Mouse (Mus musculus) heart, embryonic 11.5 days (tissue): ENCODE results near the gene Dnajc13. TPM values are rescaled to one million over a fixed set of nuclear protein-coding genes. Genes with fewer than 3 reads are reported as not detected.

Source experiments
- ATAC-seq: fragments of 200-750 bp; cut with Nextera tagmentation; replicated peaks from 2 replicates; pipeline ENCODE4 v1.8.0; 2017; ENCODE audit warnings: moderate library complexity; ENCODE audit not compliant: insufficient number of reproducible peaks, low FRiP score, low TSS enrichment
- H3K27ac ChIP-seq: fragments of 300-500 bp; sonication (generic); 2 replicates; pipeline ENCODE4 v1.5.1; 2014; ENCODE audit warnings: mild to moderate bottlenecking, low read depth, low read length
- H3K27me3 ChIP-seq: fragments of 300-500 bp; sonication (generic); 2 replicates; pipeline ENCODE4 v1.6.1; 2014; ENCODE audit warnings: mild to moderate bottlenecking, low read length, mixed read lengths; ENCODE audit not compliant: control insufficient read depth, insufficient read depth
- H3K36me3 ChIP-seq: fragments of 300-500 bp; sonication (generic); 2 replicates; pipeline ENCODE4 v1.6.1; 2014; ENCODE audit warnings: mild to moderate bottlenecking, low read length, moderate library complexity, mixed read lengths; ENCODE audit not compliant: control insufficient read depth, insufficient read depth
- H3K4me1 ChIP-seq: fragments of 300-500 bp; sonication (generic); 2 replicates; pipeline ENCODE4 v1.6.1; 2014; ENCODE audit warnings: low read length; ENCODE audit not compliant: control insufficient read depth, insufficient read depth
- H3K4me2 ChIP-seq: fragments of 300-500 bp; sonication (generic); 2 replicates; pipeline ENCODE4 v1.6.1; 2014; ENCODE audit warnings: mild to moderate bottlenecking, moderate library complexity
- H3K4me3 ChIP-seq: fragments of 300-500 bp; sonication (generic); 2 replicates; pipeline ENCODE4 v1.5.1; 2014; ENCODE audit warnings: low read depth, low read length
- H3K9ac ChIP-seq: fragments of 300-500 bp; sonication (generic); 2 replicates; pipeline ENCODE4 v1.6.1; 2014; ENCODE audit warnings: mild to moderate bottlenecking, low read depth, low read length, moderate library complexity
- H3K9me3 ChIP-seq: fragments of 300-500 bp; sonication (generic); replicated peaks from 2 replicates; pipeline ENCODE4 v1.6.1; 2016; ENCODE audit warnings: low read length; ENCODE audit not compliant: control insufficient read depth
- WGBS: fragments of 180-500 bp; shearing (Covaris S2); extraction: QIAGEN DNeasy Blood & Tissue Kit; methylation state at CpG from one replicate; pipeline ENCODE4 v1.1.7; 2014; ENCODE audit not compliant: insufficient replicate concordance; 5-methylcytosine and 5-hydroxymethylcytosine counted together
- polyA plus RNA-seq: library from polyadenylated mRNA; unstranded; fragments of >200 nt; fragmentation: Nextera tagmentation; extraction: Ambion mirVana; gene quantifications from 2 replicates; pipeline ENCODE4 v1.2.1, GENCODE M21; 2014

The Dnajc13 gene
- polyA plus RNA-seq, 1 experiment from 2014 or later = 31.9 TPM

GRCm38 (mm10) chr9:104187028-104187427 lies 75.7 kb downstream of the Dnajc13 start:
- H3K4me3 ChIP-seq = no peak overlapping the region
- no peaks in the 10 kb centered on the region for H3K27me3 ChIP-seq
- 92% methylated on average over 5 of the region's 5 CpGs for WGBS
- no peaks in the 10 kb centered on the region for H3K4me1 ChIP-seq
- H3K9me3 ChIP-seq = no peaks in the 10 kb centered on the region
- H3K9ac ChIP-seq = no peak overlapping the region
- no peak overlapping the region for H3K4me2 ChIP-seq
- ATAC-seq = no peak
- no peak overlapping the region for H3K27ac ChIP-seq
- peaks cover 15% of the 10 kb centered on the region for H3K36me3 ChIP-seq

DNA sequence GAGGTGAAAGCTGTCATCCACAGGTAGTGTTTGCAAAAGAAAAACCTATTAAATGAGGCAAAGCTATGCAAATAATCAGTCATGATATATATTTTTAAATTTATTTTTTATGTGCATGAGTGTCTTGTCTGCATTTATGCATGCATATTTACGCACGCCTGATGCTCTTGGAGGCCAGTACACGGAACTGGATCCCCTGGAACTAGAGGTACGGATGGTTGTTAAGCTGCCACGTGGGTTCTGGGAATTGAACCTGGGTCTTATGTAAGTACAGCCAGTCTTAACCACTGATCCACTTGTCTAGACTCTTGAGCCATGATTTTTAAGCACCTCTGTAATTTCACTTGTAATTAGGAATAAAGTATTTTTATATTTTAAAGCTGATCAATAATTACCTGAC lies 79.5 kb downstream of the Dnajc13 start:
- WGBS = 94% methylated on average over 5 of the region's 5 CpGs
- Histone ChIP-seq H3K27ac (no peak overlapping the region), H3K4me3 (no peak overlapping the region), H3K4me1 (no peaks in the 10 kb centered on the region), H3K4me2 (no peak overlapping the region), H3K36me3 (peaks cover 33% of the 10 kb centered on the region), H3K27me3 (no peaks in the 10 kb centered on the region), H3K9me3 (no peaks in the 10 kb centered on the region), H3K9ac (no peak overlapping the region)
- no peak for ATAC-seq

GRCm38 (mm10) chr9:104182328-104182727 lies 80.4 kb downstream of the Dnajc13 start:
- no peaks in the 10 kb centered on the region for H3K27me3 ChIP-seq
- no peak overlapping the region for H3K9ac ChIP-seq
- H3K27ac ChIP-seq = no peak overlapping the region
- no peaks in the 10 kb centered on the region for H3K4me1 ChIP-seq
- peaks cover 32% of the 10 kb centered on the region for H3K36me3 ChIP-seq
- H3K9me3 ChIP-seq = no peaks in the 10 kb centered on the region
- no peak for ATAC-seq
- WGBS = 93% methylated on average over 5 of the region's 5 CpGs
- H3K4me2 ChIP-seq = no peak overlapping the region
- no peak overlapping the region for H3K4me3 ChIP-seq

GRCm38 (mm10) chr9:104181626-104182025 lies 81.1 kb downstream of the Dnajc13 start:
- Histone ChIP-seq H3K4me2 (no peak overlapping the region), H3K27me3 (no peaks in the 10 kb centered on the region), H3K4me3 (no peak overlapping the region), H3K36me3 (peaks cover 30% of the 10 kb centered on the region), H3K9ac (no peak overlapping the region), H3K9me3 (no peaks in the 10 kb centered on the region), H3K4me1 (no peaks in the 10 kb centered on the region), H3K27ac (no peak overlapping the region)
- no peak for ATAC-seq
- 89% methylated on average over 4 of the region's 4 CpGs for WGBS

GRCm38 (mm10) chr9:104180046-104180445 lies 82.7 kb downstream of the Dnajc13 start:
- no peak overlapping the region for H3K27ac ChIP-seq
- no peak for ATAC-seq
- no peaks in the 10 kb centered on the region for H3K9me3 ChIP-seq
- 92% methylated on average over 6 of the region's 6 CpGs for WGBS
- H3K4me2 ChIP-seq = no peak overlapping the region
- no peak overlapping the region for H3K4me3 ChIP-seq
- peaks cover 34% of the 10 kb centered on the region for H3K36me3 ChIP-seq
- H3K27me3 ChIP-seq = no peaks in the 10 kb centered on the region
- H3K4me1 ChIP-seq = no peaks in the 10 kb centered on the region
- H3K9ac ChIP-seq = no peak overlapping the region

GRCm38 (mm10) chr9:104172342-104172741 lies 90.4 kb downstream of the Dnajc13 start:
- no peak overlapping the region for H3K27ac ChIP-seq
- no peak overlapping the region for H3K4me3 ChIP-seq
- peaks cover 19% of the 10 kb centered on the region for H3K36me3 ChIP-seq
- ATAC-seq = no peak
- no peaks in the 10 kb centered on the region for H3K9me3 ChIP-seq
- H3K4me1 ChIP-seq = no peaks in the 10 kb centered on the region
- no peak overlapping the region for H3K9ac ChIP-seq
- no peak overlapping the region for H3K4me2 ChIP-seq
- H3K27me3 ChIP-seq = no peaks in the 10 kb centered on the region
- 92% methylated on average over 6 of the region's 6 CpGs for WGBS

- Histone ChIP-seq H3K9me3 (no peaks in the 10 kb centered on the region), H3K36me3 (peaks cover 21% of the 10 kb centered on the region)
Measured at GRCm38 (mm10) chr9:104171651-104172050, 91.1 kb downstream of the Dnajc13 start.

DNA sequence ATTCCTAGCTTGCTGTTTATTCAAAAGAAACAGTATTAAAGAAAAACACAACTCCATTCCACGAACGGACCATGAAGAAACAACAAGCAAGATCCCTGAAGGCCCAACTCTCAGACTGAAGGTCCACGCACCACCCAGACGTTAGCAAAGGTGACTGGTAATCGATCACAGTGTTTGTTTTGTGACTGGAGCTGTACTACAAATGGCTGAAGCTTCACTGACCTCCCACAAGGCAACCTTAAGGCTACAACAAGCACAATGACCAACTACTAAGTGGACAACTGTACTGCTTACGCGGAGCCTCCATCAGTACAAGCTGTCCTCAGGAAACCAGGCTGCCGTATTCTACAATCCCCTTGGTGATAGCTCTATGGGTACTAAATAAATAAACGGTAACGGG lies 92.7 kb downstream of the Dnajc13 start:
- WGBS = 95% methylated on average over 10 of the region's 10 CpGs
- H3K9me3 ChIP-seq = no peaks in the 10 kb centered on the region
- H3K4me1 ChIP-seq = no peaks in the 10 kb centered on the region
- no peak overlapping the region for H3K9ac ChIP-seq
- no peak overlapping the region for H3K4me3 ChIP-seq
- no peak for ATAC-seq
- no peak overlapping the region for H3K4me2 ChIP-seq
- H3K27ac ChIP-seq = no peak overlapping the region
- peaks cover 27% of the 10 kb centered on the region for H3K36me3 ChIP-seq
- H3K27me3 ChIP-seq = no peaks in the 10 kb centered on the region

More at GRCm38 (mm10) chr9:104171651-104172050, 91.1 kb downstream of the Dnajc13 start:
- no peak overlapping the region for H3K27ac ChIP-seq
- no peaks in the 10 kb centered on the region for H3K27me3 ChIP-seq
- WGBS = 91% methylated on average over 6 of the region's 6 CpGs
- H3K9ac ChIP-seq = no peak overlapping the region
- H3K4me2 ChIP-seq = no peak overlapping the region
- no peaks in the 10 kb centered on the region for H3K4me1 ChIP-seq
- ATAC-seq = no peak
- no peak overlapping the region for H3K4me3 ChIP-seq

DNA sequence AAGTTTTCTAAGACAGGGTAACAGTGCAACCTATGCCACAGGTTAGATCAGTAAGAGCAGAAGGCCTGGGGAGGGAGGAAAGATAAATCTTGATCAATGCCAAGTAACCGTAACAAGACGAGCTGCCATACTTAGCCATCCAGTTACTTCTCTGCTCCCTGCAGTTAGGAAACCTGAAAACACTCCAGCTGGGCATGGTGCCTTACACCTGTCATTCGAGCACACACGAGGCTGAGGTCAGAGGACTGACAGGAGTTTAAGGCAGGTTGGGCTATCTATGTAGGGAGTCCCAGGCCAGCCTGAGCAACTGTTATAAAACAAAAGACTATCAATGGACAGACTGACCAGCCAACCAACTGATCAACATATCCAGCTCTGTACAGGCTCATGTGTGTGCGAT lies 96.8 kb downstream of the Dnajc13 start:
- Histone ChIP-seq H3K36me3 (peaks cover 33% of the 10 kb centered on the region), H3K4me1 (no peaks in the 10 kb centered on the region), H3K27ac (no peak overlapping the region), H3K9me3 (no peaks in the 10 kb centered on the region), H3K9ac (no peak overlapping the region), H3K4me3 (no peak overlapping the region), H3K4me2 (no peak overlapping the region), H3K27me3 (no peaks in the 10 kb centered on the region)
- WGBS = 88% methylated on average over 5 of the region's 5 CpGs
- no peak for ATAC-seq
